Mouse (Mus musculus) natural killer cell, adult 2 months (primary cell): Measurements from ENCODE around the gene Col4a1.

Experiments
- DNase-seq, 2 experiments: peaks; one replicate each; pipeline ENCODE4 v3.0.0; 2022; ENCODE audit warnings: low spot score in 2 of 2

The Col4a1 gene

GRCm38 (mm10) chr8:11331561-11331960 is 18.9 kb upstream of the Col4a1 start:
- DNase-seq: no peak

DNA sequence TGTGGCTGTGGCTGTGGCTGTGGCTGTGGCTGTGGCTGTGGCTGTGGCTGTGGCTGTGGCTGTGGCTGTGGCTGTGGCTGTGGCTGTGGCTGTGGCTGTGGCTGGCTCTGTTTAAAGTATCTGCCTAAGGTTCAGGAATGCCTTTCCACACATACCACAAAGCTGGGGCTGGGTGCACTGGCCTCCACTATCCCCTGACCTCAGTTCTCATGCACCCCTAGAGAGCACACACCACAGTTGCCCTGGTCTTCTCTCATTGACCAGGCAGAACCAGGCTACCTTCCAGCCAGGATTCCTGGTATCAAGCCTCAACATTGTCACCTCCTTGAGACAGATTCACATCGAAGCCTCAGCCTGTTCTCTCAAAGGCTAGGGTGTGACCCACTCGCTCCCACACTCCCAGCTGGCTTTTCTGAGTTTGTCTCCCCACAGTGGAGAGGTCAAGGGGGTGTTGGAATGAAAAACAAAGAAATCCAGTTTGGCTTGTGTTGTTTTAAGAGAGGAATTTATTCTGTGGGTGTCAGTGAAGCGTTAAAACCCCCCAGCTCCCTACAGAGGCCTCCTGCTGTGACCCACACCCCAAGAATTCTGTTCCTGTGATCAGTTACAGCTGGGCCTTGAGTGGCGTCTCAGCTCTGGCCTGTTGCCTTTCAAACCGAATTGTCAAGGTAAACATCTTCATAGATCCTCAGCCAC is 15.2 kb upstream of the Col4a1 start:
- no peak for DNase-seq

DNA sequence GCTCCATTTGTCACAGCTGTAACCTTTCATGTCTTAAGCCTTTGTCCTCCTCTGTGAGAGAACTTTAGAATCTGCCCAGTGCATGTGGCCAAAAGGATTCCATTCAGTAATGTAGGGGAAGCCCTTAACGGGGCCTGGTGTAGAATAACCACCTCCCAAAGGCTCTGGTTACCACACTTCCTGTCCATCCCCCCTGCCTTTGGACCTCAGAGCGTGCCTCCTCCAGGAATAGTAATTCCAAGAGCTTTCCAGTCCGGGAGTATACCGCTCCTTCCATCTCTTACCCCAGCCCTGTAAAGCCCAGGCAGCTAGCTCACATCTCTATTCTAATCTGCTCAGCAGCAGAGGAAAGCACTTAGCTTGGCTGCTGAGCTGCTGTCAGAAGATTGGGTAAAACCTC is 14.7 kb upstream of the Col4a1 start:
- DNase-seq: no peak

GRCm38 (mm10) chr8:11324801-11325395 is 12.3 kb upstream of the Col4a1 start:
- DNase-seq: no peak

DNA sequence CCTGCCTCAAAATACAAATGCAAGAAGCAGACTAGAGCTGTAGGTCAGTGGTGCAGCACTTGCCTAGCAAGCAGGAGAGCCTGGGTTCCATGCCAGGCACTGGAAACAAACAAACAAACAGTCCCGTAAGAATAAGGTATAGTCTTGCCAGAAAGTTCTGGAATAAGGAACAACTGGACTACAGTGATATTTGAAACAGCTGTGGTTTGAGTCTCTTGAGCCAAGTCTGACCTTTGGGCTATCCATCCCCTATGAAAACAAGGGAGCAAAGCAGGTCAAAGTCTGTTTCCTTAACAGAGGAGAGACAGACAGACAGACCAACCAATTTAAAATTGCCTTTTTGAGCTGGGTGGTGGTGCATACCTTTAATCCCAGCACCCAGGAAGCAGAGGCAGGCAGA is 11.1 kb upstream of the Col4a1 start:
- no peak for DNase-seq

DNA sequence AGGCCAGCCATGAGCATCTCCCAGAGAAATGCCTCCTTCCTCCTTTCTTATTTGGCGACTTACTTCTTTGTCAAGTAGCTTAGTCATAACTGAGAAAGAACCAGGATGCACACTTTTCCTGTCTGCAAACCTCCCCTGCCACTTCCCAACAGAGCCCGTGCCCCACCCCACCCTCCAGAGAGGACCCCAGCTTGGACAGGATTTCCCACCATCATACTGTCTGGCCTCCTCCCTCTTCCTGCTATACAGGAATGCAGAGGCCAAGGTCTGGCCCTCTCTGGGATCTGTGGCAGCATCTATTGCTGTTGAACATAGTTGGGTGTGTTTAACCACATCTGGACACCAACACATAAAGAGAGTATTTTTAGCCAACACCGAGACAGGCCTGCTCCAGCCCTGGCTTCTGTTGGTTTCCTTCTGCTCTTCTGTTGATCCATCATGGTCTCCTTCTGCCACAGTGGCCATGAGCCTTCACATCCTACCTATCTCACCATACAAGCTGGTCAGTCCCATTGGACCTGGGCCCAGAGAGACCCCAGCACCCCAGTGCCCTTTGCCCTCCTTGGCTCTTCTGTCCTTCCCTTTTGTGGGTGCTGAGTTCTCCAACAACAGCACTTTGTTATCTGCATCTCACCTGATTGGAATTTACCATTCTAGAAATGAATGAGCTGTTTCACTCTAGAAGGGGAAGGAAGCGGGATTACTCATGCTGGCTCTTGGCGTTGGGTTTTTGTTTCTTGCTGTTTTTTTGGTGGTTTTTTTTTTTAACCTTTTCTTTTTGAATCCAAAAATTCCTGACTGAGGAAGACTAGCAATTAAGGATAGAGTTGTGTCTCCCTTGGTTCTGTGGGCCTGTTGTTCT is 10.3 kb upstream of the Col4a1 start:
- DNase-seq: no peak

DNA sequence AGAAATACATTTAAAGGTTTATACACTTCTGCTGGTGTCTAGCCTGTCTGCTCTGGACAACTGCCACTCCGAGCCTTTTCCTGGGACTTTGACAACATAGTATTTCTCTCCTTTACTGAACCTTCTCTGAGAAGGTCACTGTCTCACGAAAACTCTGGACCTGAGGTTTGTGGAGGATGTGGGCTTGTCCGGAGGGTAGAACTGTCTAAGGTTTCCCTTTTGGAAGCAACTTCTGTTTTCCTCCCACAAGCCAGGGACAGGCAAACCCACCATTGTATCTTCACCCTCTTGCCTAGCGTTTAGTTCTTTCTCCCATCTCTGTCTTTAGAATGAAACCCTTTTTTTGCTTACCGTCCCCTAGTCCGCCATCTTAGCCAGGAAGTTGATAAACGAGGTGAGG is 9.2 kb upstream of the Col4a1 start:
- no peak for DNase-seq

DNA sequence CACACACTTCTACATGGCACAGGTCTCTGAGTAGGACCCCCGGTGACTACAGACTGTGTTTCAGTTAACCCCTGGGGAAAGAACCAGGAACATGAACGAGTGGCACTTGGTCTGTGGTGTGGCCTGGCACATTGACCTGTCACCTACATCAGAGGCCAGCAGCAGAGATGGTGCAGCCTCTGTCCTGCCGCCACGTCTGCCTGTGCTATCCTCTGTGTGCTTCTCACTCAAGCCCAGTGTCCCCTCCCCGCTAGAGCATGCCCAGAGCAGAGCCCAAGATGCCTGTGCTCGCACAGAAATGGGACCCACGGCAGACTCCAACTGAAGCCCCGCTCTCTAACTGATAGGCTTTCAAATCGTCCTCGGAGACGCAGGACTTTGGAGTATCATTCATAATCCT is 6.8 kb upstream of the Col4a1 start:
- no peak for DNase-seq

DNA sequence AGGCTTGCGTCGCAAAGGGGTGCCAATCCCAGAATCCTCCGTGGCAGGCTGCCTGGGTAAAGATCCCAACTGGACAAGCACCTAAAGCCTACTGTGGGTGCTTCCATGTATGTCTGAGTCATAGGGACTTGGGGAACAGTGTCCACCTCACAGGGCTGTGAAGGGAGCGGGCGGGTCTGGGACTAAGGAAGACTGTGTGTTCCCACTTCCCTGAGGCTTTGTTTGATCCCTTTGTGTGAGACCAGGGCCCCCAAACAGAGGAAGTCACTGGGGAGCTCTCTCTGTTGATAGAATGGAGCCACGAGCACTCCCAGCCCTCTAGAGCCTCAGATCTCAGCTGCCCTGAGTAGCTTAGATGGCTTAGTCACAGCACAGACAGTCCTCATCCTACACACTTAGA is 3.5 kb upstream of the Col4a1 start:
- no peak for DNase-seq

- no peak for DNase-seq
These were observed 2.7 kb upstream of the Col4a1 start for GRCm38 (mm10) chr8:11315179-11315943.

DNA sequence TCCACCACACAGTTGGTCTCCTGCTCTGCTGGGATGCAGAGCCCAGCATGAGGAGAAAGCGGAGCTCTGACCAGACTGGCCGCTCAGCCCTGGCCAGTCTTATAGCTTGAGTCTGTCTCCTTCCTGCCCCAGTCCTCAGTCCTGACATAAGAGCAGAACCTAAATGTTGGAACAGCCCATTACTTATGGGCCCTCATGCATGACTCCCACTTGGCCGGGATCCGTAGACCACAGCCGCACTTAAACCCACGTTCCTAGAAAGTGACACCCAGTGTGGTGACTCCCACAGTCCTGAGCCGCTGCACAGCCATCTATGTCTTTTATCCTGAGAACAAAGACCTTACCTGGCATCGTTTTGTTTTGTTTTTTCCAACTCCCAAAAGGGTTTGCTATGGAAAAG is 2.0 kb upstream of the Col4a1 start:
- no peak for DNase-seq

GRCm38 (mm10) chr8:11313176-11314111 is 818 bp upstream of the Col4a1 start:
- no peak for DNase-seq

DNA sequence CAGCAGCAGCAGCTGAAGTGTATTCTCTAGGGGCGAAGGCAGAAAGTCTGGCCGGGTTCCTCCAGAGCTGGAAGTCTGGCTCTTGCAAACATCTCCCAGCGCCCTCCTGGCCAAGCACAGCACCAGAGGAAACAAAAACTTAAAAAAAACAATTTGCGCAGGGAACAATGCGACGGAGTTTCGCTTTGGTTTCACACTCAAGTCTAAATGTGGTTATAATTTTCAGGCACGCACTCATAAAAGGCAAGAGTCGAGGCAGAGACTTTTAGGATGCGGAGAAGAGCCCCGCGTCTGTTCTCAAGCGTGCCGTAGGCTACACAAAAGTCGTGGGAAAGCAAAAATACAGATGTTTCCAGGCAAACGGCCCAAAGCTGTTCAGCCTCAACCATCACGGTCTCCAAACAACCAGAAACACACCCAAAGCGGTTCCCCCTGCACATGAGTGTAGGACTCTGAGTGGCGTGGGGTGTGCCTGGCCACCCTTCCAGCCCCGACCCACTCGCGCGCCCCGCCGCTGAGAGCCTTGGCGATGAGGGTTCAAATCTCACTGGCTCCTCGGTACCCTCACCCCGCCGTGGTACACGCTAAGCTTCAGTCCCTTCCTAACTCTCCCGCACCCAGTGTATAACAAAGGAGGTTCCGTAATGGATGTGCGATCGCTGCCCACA is 811 bp downstream of the Col4a1 start:
- DNase-seq: no peak

DNA sequence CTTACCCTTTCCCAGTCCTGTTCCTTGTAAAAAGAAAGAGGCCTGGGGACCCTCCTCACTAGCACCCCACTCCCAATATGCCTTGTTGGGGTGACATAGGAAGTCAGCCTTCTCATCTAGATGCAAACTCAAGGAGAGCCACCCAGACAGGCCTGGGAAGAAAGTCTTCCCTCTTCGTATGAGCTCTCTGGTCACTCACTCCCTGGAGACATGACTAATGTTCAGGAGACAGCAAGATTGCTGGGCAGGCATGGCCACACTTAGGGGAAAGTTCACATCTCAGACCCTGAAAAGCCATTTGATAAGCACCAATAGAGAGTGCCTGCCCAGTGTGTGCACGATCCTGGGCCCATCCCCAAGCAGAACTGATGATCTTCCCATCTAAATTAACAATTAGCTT is 2.6 kb downstream of the Col4a1 start:
- no peak for DNase-seq

DNA sequence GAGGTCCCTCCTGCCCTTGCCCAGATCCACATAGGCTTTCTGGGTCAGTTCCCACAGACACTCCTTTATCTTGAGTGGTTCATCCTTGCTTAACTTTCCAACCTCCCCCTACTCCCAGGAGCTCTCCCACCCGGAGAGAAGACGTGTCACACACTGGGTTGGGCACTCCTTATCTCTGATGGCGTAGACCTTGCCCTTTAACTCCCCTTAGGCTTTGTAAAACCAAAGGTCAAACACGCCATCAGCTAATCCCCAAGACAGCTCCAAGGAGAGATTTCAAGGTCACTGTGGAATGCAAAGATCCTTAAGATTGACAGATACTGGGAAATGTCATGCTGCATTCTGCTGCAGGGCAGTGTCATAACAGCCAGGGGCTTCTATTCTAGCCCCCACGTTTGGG is 3.4 kb downstream of the Col4a1 start:
- no peak for DNase-seq

DNA sequence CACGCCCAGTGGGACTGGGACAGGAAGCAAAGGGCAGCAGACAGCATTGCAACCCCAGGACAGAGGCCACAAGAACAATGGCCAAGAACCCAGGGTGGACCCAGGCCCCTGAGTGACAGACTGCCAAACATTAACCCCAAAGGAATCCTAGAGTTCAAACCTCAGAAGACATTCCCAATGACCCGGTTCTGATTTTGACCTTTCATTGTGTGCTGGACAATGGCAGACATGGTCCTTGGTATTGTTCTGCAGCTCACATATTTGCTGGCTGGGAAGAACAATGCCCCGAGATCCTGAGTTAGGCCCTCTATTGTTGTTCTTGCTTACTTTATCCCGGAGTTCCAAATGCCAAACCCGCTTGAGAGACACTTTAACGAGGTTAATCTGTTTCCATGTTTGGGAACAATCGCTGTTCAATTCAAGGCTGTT is 4.0 kb downstream of the Col4a1 start:
- no peak for DNase-seq

- DNase-seq: no peak
These were observed 5.2 kb downstream of the Col4a1 start for GRCm38 (mm10) chr8:11307451-11307850.

- DNase-seq: no peak
These were observed 7.1 kb downstream of the Col4a1 start for GRCm38 (mm10) chr8:11305539-11305938.

DNA sequence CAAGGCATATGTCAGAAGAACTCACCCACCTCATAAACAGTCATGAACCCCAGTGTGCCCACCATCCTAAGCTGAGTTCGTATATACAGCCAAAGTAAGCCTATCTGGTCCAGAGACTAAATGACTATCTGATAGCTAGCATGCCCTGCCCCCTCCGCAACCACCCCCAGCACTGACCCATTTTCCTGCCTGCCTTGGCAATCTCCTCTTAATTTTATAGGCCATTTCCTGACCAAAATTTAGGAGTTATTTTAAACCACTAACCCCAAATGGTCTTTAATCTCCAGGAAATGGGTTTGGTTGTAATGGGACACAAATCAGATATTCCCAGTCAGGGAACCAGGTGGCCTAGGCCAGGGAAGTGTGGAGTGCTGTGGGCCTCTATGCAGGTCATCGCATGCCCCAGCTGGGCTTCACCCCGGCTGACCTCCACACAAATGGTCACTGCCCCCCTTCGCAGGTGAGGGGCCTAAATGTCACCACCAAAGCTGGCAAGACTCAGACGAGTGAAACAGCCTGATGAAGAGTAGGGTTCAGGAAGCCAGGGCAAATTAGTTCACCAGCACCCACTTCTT is 8.5 kb downstream of the Col4a1 start:
- no peak for DNase-seq

DNA sequence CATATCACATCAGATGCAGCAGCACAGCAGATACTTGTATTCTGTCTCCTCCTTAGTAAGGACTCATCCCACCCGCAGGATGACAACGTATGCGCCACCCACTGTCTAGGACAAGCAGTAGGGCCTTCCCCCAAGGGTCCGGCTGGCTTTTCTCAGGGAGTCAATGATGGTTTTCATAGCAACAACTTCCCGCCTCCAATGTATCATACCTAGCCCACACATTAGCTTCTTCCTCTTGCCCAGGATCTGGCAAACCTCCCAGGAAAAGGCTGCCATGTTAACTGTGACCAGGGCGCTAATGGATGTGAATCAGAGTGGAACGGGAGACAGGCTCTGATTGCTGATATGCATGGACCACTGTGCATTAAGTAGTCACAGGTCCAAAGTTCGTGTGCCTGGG is 12.2 kb downstream of the Col4a1 start:
- DNase-seq: no peak
